Mouse (Mus musculus) adrenal gland, adult 18-20 months (tissue): ENCODE results near the gene Aim2. TPM values are rescaled to one million over a fixed set of nuclear protein-coding genes. Genes with fewer than 3 reads are reported as not detected.
"Not testable (repeated sequence)": the region's sequence is repeated elsewhere in the genome, so short reads cannot be mapped to it uniquely, and the experiment has no call there.

ENCODE experiments used
- DNase-seq, 2 experiments: peaks; one replicate each; pipeline ENCODE4 v3.0.0; 2021 to 2022; ENCODE audit warnings: low spot score in 2 of 2
- total RNA-seq, 2 experiments: library from RNA; stranded (reverse); gene quantifications; 1 replicate in 1 of 2; 2 replicates in 1 of 2; pipeline ENCODE4 v1.2.3; 2021

Gene Aim2
- total RNA-seq, 2 experiments from 2014 or later, result 1.1 to 2.0 TPM

- DNase-seq, result no peak
These were observed 101.0 kb downstream of the Aim2 start for GRCm38 (mm10) chr1:173451665-173452064.

DNA sequence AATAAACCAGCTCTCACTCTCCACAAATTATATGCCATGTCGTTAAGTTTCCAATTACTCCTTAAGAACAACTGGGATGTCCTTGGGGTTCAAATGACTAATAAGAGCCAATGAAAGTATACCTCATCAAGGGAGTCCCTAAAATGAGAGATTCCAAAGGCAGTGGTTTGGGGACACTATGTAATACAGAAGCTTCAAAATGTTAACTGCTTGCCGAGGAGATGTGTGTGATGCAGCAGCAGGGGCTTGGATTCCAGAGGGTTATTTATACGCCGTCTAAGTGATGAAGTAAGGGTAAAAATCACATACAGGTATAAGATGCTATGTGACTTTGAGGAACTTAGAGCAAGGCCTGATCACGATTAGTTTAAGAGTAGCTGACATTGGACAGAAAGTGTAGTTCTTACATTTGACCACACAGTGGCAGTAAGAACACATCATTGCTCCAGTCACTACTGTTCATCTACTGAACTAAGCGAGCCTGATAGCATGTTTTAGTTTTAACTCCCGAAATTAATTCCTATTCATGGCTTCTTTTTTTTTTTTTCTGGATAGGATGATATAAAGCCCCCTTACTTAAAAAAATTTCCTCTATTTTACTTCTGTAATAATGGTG lies 105.6 kb downstream of the Aim2 start:
- no peak for DNase-seq

DNA sequence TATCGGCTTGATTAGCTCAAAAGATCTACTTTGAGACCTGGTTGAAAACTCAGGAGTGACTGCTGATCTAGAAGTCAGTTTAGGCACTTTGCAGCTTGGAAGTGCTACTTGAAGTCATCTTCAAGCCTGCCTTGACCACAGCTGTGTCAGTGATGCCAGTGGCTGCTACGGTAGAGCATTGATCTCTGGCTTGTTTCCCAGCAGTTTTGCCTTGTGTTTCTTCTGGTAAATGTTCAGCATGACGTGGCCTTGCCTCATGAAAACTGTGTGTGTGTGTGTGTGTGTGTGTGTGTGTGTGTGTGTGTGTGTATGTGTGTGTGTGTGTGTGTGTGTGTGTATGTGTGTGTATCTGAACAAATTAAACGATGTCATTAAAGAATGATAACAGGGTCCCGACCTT lies 106.1 kb downstream of the Aim2 start:
- DNase-seq, result no peak

GRCm38 (mm10) chr1:173480399-173481181 lies 129.9 kb downstream of the Aim2 start:
- not testable (repeated sequence) for DNase-seq

DNA sequence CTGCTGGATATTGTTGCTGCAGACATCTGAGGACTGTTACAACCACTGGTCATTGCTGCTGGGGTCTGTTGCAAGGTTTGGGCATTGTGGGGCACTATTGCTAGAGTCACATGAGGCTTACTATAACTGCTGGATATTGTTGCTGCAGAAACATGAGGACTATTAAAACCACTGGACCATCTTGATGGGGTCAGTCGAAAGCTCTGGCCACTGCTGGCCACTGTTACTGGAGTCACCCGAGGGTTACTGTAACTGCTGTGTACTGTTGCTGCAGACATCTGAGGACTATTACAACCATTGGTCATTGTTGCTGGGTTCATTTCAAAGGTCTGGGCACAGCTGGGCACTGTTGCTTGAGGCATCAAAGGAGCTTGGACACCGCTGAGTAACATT lies 130.5 kb downstream of the Aim2 start:
- DNase-seq, result not testable (repeated sequence)

GRCm38 (mm10) chr1:173490812-173491480 lies 140.3 kb downstream of the Aim2 start, which contains the start of gene Ifi206:
TSS of gene Ifi206 (minus strand) at chr1:173491041.
- DNase-seq, result not testable (repeated sequence)

DNA sequence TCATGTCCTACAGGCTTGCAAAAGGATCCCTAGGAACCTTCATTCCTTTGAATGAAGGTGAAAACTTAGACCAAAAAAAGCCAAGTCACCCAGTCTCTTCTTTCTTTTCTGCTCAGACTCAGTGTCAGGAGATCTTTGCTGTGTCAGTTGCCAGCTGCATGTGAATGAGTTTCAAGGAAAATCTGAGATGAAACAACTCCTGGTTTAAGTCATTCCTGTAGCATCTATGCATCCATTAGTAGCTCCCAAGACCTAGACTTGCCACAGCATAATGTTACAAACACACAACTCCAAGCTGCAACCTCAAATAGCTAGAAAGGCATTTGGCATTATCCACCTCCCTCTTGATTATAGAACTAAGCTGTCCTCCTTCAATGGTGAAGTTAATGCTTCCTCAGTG lies 140.8 kb downstream of the Aim2 start:
- not testable (repeated sequence) for DNase-seq

GRCm38 (mm10) chr1:173510595-173510994 lies 159.9 kb downstream of the Aim2 start:
- DNase-seq, result not testable (repeated sequence)

Other genes starting within 250 kb of the Aim2 start
- not detected for gene Olfr1408, start 213.5 kb upstream of the Aim2 start, total RNA-seq
- gene Olfr1406, start 160.2 kb upstream of the Aim2 start, total RNA-seq, result not detected
- not detected for gene Olfr218, start 153.1 kb upstream of the Aim2 start, total RNA-seq
- not detected for gene Olfr1404, start 138.5 kb upstream of the Aim2 start, total RNA-seq
- gene Fcer1a, start 123.7 kb upstream of the Aim2 start, total RNA-seq, result under 1 TPM in 1 of 2 experiments, not detected in 1; 0.42 TPM
- gene Olfr418, start 84.9 kb upstream of the Aim2 start, total RNA-seq, result not detected
- not detected for gene Mptx2, start 73.1 kb upstream of the Aim2 start, total RNA-seq
- gene Ackr1, start 17.1 kb upstream of the Aim2 start, total RNA-seq, result 1 to 10 TPM in 1 of 2 experiments, under 1 TPM in 1; 0.63 to 2.0 TPM
- 1 to 10 TPM; 4.0 to 8.9 TPM for gene Cadm3, start 16.8 kb downstream of the Aim2 start, total RNA-seq
- 1 to 10 TPM in 1 of 2 experiments, under 1 TPM in 1; 0.53 to 1.2 TPM for gene Ifi206, start 140.2 kb downstream of the Aim2 start, total RNA-seq
- gene Ifi214, start 185.1 kb downstream of the Aim2 start, total RNA-seq, result not detected
- gene Ifi213, start 248.4 kb downstream of the Aim2 start, total RNA-seq, result 1 to 10 TPM; 1.5 to 2.5 TPM